Mouse (Mus musculus) midbrain, embryonic 12.5 days (tissue): ENCODE data around the gene Tmem229b. TPM values are rescaled to one million over a fixed set of nuclear protein-coding genes. Genes with fewer than 3 reads are reported as not detected.
"Not testable (repeated sequence)": the region's sequence is repeated elsewhere in the genome, so short reads cannot be mapped to it uniquely, and the experiment has no call there.

ENCODE experiments used
- ATAC-seq: fragments of 200-750 bp; cut with Nextera tagmentation; 2 replicates; pipeline ENCODE4 v1.8.0; 2017; ENCODE audit warnings: low read depth, moderate TSS enrichment, moderate library complexity; ENCODE audit not compliant: low FRiP score
- H3K27ac ChIP-seq: fragments of 300-500 bp; sonication (generic); replicated peaks from 2 replicates; pipeline ENCODE4 v1.5.1; 2016; ENCODE audit warnings: mild to moderate bottlenecking
- H3K27me3 ChIP-seq: fragments of 300-500 bp; sonication (generic); 2 replicates; pipeline ENCODE4 v1.6.1; 2016; ENCODE audit warnings: mild to moderate bottlenecking
- H3K36me3 ChIP-seq: fragments of 300-500 bp; sonication (generic); 2 replicates; pipeline ENCODE4 v1.6.1; 2016
- H3K4me1 ChIP-seq: fragments of 300-500 bp; sonication (generic); 2 replicates; pipeline ENCODE4 v1.6.1; 2016
- H3K4me2 ChIP-seq: fragments of 300-500 bp; sonication (generic); replicated peaks from 2 replicates; pipeline ENCODE4 v1.6.1; 2016; ENCODE audit warnings: mild to moderate bottlenecking, moderate library complexity
- H3K4me3 ChIP-seq: fragments of 300-500 bp; sonication (generic); 2 replicates; pipeline ENCODE4 v1.5.1; 2016; ENCODE audit warnings: mild to moderate bottlenecking
- H3K9ac ChIP-seq: fragments of 300-500 bp; sonication (generic); replicated peaks from 2 replicates; pipeline ENCODE4 v1.6.1; 2016; ENCODE audit warnings: mild to moderate bottlenecking, moderate library complexity
- H3K9me3 ChIP-seq: fragments of 300-500 bp; sonication (generic); 2 replicates; pipeline ENCODE4 v1.6.1; 2016; ENCODE audit warnings: mild to moderate bottlenecking
- WGBS: fragments of 180-500 bp; shearing (Covaris S2); methylation state at CpG from one replicate; pipeline ENCODE4 v1.1.7; 2016; 5-methylcytosine and 5-hydroxymethylcytosine counted together
- polyA plus RNA-seq: library from polyadenylated mRNA; unstranded; fragments of >200 nt; fragmentation: Nextera tagmentation; extraction: Ambion mirVana; gene quantifications from 2 replicates; pipeline ENCODE4 v1.2.1, GENCODE M21; 2016

The Tmem229b gene
- polyA plus RNA-seq, 1 experiment from 2014 or later: 17.3 TPM

- Histone ChIP-seq H3K4me2 (no peak overlapping the region), H3K27ac (no peak overlapping the region), H3K4me1 (no peaks in the 10 kb centered on the region), H3K36me3 (no peaks in the 10 kb centered on the region), H3K4me3 (no peak overlapping the region), H3K9me3 (no peaks in the 10 kb centered on the region), H3K27me3 (no peaks in the 10 kb centered on the region), H3K9ac (no peak overlapping the region)
- ATAC-seq: no peak
- WGBS: 95% methylated on average over 4 of the region's 4 CpGs
Measured at GRCm38 (mm10) chr12:78975836-78976235, 31.6 kb downstream of the Tmem229b start.

GRCm38 (mm10) chr12:78974767-78975166 is 32.7 kb downstream of the Tmem229b start:
- H3K9ac ChIP-seq: no peak overlapping the region
- H3K4me3 ChIP-seq: no peak overlapping the region
- no peak overlapping the region for H3K4me2 ChIP-seq
- ATAC-seq: no peak
- H3K4me1 ChIP-seq: no peaks in the 10 kb centered on the region
- 94% methylated on average over 5 of the region's 5 CpGs for WGBS
- H3K36me3 ChIP-seq: no peaks in the 10 kb centered on the region
- H3K27me3 ChIP-seq: no peaks in the 10 kb centered on the region
- H3K27ac ChIP-seq: no peak overlapping the region
- no peaks in the 10 kb centered on the region for H3K9me3 ChIP-seq

GRCm38 (mm10) chr12:78973779-78974178 is 33.6 kb downstream of the Tmem229b start:
- H3K27ac ChIP-seq: no peak overlapping the region
- H3K4me3 ChIP-seq: no peak overlapping the region
- H3K4me1 ChIP-seq: no peaks in the 10 kb centered on the region
- WGBS: 61% methylated on average over 2 of the region's 2 CpGs
- H3K9me3 ChIP-seq: no peaks in the 10 kb centered on the region
- no peaks in the 10 kb centered on the region for H3K27me3 ChIP-seq
- H3K4me2 ChIP-seq: no peak overlapping the region
- no peak for ATAC-seq
- H3K36me3 ChIP-seq: no peaks in the 10 kb centered on the region
- H3K9ac ChIP-seq: no peak overlapping the region

DNA sequence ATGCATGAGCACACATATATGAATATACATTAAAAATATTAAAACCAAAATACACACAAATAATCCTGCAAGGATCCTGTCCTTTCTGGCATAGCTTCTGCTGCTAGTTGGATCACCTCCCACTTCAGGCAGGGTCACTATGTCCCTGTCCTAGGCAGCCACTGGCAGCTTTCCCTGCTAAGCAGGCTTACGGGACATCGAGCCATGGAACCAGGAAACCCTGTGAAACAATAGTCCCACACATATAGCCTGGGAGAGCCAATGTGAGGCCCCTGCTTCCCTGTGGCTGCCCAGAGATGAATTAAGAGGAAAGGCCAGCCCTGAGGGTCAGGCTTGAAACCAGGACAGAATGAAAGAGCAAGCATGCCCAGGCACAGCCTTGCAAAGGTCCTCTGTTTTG is 35.8 kb downstream of the Tmem229b start:
- H3K4me3 ChIP-seq: no peak overlapping the region
- no peak overlapping the region for H3K4me2 ChIP-seq
- H3K9ac ChIP-seq: no peak overlapping the region
- H3K27ac ChIP-seq: no peak overlapping the region
- ATAC-seq: no peak
- no peaks in the 10 kb centered on the region for H3K4me1 ChIP-seq
- no peaks in the 10 kb centered on the region for H3K9me3 ChIP-seq
- H3K27me3 ChIP-seq: no peaks in the 10 kb centered on the region
- H3K36me3 ChIP-seq: no peaks in the 10 kb centered on the region
- 55% methylated on average over 2 of the region's 2 CpGs for WGBS

- Histone ChIP-seq H3K9ac (no peak overlapping the region), H3K4me1 (no peaks in the 10 kb centered on the region), H3K4me2 (no peak overlapping the region), H3K27me3 (no peaks in the 10 kb centered on the region), H3K4me3 (no peak overlapping the region), H3K27ac (no peak overlapping the region), H3K9me3 (no peaks in the 10 kb centered on the region), H3K36me3 (no peaks in the 10 kb centered on the region)
- WGBS: 90% methylated on average over 7 of the region's 7 CpGs
- no peak for ATAC-seq
Measured at GRCm38 (mm10) chr12:78970725-78971124, 36.7 kb downstream of the Tmem229b start.

DNA sequence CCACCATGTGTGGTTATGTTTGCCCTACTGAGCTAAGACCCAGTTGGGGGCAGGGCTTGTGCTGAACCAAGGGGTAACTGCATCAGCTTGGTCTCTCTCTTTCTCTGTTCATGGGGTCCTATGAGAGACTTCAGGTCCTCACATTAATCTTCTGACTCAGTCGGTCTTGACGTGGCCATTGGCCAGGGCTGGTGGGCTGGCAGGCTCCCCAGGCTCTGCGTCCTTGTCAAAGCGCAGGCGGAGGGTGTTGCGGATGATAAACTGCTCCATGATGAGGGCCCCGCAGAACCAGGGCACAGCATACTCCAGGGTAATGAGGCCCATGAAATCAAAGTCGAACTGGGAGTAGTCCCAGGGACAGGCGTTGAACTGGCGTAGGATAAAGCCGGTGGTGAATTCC is 42.9 kb downstream of the Tmem229b start:
- H3K9ac ChIP-seq, H3K4me3 ChIP-seq, H3K4me2 ChIP-seq, H3K9me3 ChIP-seq, H3K27me3 ChIP-seq, H3K4me1 ChIP-seq, H3K36me3 ChIP-seq, H3K27ac ChIP-seq, ATAC-seq: not testable (repeated sequence)
- WGBS: 93% methylated on average over 9 of the region's 11 CpGs

GRCm38 (mm10) chr12:78956405-78956804 is 51.0 kb downstream of the Tmem229b start:
- no peak for ATAC-seq
- H3K9ac ChIP-seq: no peak overlapping the region
- H3K4me2 ChIP-seq: no peak overlapping the region
- H3K4me3 ChIP-seq: no peak overlapping the region
- 86% methylated on average over 4 of the region's 4 CpGs for WGBS
- no peak overlapping the region for H3K27ac ChIP-seq
- no peaks in the 10 kb centered on the region for H3K4me1 ChIP-seq
- no peaks in the 10 kb centered on the region for H3K27me3 ChIP-seq
- H3K36me3 ChIP-seq: no peaks in the 10 kb centered on the region
- peaks cover 13% of the 10 kb centered on the region for H3K9me3 ChIP-seq

GRCm38 (mm10) chr12:78952484-78952883 is 54.9 kb downstream of the Tmem229b start:
- H3K27ac ChIP-seq: no peak overlapping the region
- H3K4me1 ChIP-seq: no peaks in the 10 kb centered on the region
- no peak overlapping the region for H3K4me2 ChIP-seq
- no peaks in the 10 kb centered on the region for H3K36me3 ChIP-seq
- peaks cover 13% of the 10 kb centered on the region for H3K9me3 ChIP-seq
- H3K4me3 ChIP-seq: no peak overlapping the region
- no peak for ATAC-seq
- no peak overlapping the region for H3K9ac ChIP-seq
- WGBS: 57% methylated on average over 3 of the region's 3 CpGs
- H3K27me3 ChIP-seq: no peaks in the 10 kb centered on the region

DNA sequence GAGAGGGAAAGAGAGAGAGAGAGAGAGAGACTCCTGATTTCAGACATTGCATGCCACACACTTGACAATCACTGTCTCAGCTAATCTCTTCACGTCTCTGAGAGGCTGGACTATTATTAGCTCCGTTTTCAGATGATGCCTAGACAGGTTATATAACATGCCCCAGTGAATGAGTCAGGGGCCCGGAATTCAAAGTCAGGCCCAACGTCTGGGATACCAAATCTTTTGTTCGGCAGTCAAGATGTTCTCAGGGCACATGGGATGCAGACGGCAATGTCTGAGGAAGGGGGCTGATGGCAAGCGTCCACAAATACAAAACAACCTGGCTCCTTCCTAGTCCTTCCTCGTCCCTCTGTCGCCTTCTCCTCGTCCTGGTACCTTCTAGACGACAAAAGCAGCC is 55.4 kb downstream of the Tmem229b start:
- H3K4me2 ChIP-seq: no peak overlapping the region
- no peaks in the 10 kb centered on the region for H3K36me3 ChIP-seq
- H3K27me3 ChIP-seq: no peaks in the 10 kb centered on the region
- H3K9ac ChIP-seq: no peak overlapping the region
- no peak for ATAC-seq
- WGBS: 73% methylated on average over 11 of the region's 11 CpGs
- H3K9me3 ChIP-seq: peaks cover 13% of the 10 kb centered on the region
- no peaks in the 10 kb centered on the region for H3K4me1 ChIP-seq
- H3K4me3 ChIP-seq: no peak overlapping the region
- H3K27ac ChIP-seq: no peak overlapping the region

DNA sequence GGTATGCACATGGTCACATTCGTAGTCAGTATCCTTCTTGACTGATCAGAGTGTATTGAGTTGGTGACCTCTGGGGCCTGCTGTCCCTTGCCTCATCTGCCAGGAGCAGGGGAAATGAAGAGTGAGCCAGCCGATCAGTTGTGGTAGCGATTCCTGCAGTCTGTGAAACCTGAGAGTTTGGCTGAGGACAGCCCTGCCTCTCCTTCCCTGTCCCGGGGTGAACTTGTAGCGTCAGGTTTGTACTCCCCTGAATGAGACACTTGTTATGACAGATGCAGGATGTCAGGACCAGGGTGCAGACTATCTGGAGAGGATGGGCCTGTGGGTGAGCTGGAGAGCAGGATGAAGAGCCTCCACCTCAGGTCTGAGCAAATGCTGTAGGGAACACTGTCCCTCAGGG is 59.8 kb downstream of the Tmem229b start:
- H3K27ac ChIP-seq: no peak overlapping the region
- H3K4me3 ChIP-seq: no peak overlapping the region
- no peaks in the 10 kb centered on the region for H3K27me3 ChIP-seq
- no peaks in the 10 kb centered on the region for H3K9me3 ChIP-seq
- no peak overlapping the region for H3K9ac ChIP-seq
- no peak for ATAC-seq
- WGBS: 66% methylated on average over 5 of the region's 5 CpGs
- no peaks in the 10 kb centered on the region for H3K36me3 ChIP-seq
- no peaks in the 10 kb centered on the region for H3K4me1 ChIP-seq
- H3K4me2 ChIP-seq: no peak overlapping the region

DNA sequence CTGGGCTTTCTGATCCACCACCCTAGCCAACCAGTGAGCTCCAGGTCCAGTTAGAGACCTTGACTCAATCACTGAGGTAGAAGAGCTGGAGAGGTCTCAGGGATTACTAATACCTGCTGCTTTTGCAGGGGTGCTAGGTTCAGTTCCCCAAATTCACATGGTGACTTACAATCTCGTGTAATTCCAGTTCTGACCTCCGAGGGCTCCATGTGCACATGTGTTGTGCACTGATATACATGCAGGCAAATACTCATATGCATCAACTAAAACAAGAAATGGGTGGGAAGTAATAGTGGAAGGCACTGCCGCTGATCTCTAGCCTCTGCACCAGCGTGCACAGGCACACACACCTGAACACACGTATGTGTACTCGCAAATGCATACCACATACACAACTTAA is 60.3 kb downstream of the Tmem229b start:
- Histone ChIP-seq H3K36me3 (no peaks in the 10 kb centered on the region), H3K4me1 (no peaks in the 10 kb centered on the region), H3K9me3 (no peaks in the 10 kb centered on the region), H3K27me3 (no peaks in the 10 kb centered on the region), H3K4me3 (no peak overlapping the region), H3K9ac (no peak overlapping the region), H3K4me2 (no peak overlapping the region), H3K27ac (no peak overlapping the region)
- WGBS: 85% methylated on average over 6 of the region's 6 CpGs
- no peak for ATAC-seq

DNA sequence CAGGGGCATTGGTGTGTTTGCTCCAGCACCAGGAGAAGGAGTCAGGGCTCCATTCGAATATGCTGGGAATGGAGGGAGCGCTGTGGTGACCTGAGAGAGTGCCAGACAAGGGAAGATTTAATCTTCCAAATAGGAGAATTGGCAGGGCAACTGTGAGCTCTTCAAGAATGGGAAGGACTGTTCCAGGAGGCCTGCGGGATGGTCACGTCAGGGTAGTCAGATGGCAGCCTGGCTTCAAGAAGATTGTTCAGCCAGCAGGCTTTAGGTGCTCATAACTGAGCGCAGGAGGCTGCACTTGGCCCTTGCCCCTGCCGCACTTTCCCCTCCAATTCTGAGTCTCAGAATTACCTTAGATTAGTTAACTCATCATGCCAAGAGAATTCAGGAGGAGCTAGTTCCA is 64.5 kb downstream of the Tmem229b start:
- Histone ChIP-seq H3K27me3 (no peaks in the 10 kb centered on the region), H3K27ac (no peak overlapping the region), H3K4me2 (no peak overlapping the region), H3K9ac (no peak overlapping the region), H3K36me3 (no peaks in the 10 kb centered on the region), H3K4me3 (no peak overlapping the region), H3K9me3 (no peaks in the 10 kb centered on the region), H3K4me1 (no peaks in the 10 kb centered on the region)
- ATAC-seq: no peak
- WGBS: 94% methylated on average over 6 of the region's 6 CpGs

DNA sequence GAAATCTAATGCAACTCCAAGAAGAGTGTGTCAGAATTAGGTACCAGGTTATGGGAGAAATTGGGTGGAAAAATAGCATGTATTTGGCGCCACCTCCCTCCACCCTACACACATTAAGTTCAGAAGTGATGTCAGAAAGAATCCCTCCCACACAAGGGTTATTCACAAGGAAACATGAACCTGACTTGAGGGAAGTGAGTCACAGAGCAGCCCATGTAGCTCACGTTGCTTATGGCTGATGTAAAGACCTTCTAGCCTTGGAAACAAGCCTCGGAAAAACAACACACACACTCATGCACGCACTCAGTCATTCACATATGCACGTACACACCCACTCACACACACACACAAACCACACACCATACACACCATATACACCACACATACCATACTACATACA is 67.3 kb downstream of the Tmem229b start:
- WGBS: 89% methylated on average over 5 of the region's 5 CpGs
- Histone ChIP-seq H3K27ac (no peak overlapping the region), H3K4me2 (no peak overlapping the region), H3K4me1 (no peaks in the 10 kb centered on the region), H3K27me3 (no peaks in the 10 kb centered on the region), H3K4me3 (no peak overlapping the region), H3K9me3 (no peaks in the 10 kb centered on the region), H3K36me3 (no peaks in the 10 kb centered on the region), H3K9ac (no peak overlapping the region)
- ATAC-seq: no peak
